Mouse (Mus musculus) liver, embryonic 16.5 days (tissue): ENCODE measurements around the gene Krt20. TPM values are rescaled to one million over a fixed set of nuclear protein-coding genes. Genes with fewer than 3 reads are reported as not detected.

Experiments
- ATAC-seq: fragments of 200-750 bp; cut with Nextera tagmentation; 2 replicates; pipeline ENCODE4 v1.8.0; 2017; ENCODE audit warnings: low read depth, mild to moderate bottlenecking, moderate number of reproducible peaks, moderate library complexity
- H3K27ac ChIP-seq: fragments of 300-500 bp; sonication (generic); 2 replicates; pipeline ENCODE4 v1.5.1; 2014; ENCODE audit warnings: mild to moderate bottlenecking, low read length
- H3K27me3 ChIP-seq: fragments of 300-500 bp; sonication (generic); 2 replicates; pipeline ENCODE4 v1.6.1; 2014; ENCODE audit warnings: low read depth, low read length, mixed read lengths; ENCODE audit not compliant: control insufficient read depth, insufficient read depth
- H3K36me3 ChIP-seq: fragments of 300-500 bp; sonication (generic); 2 replicates; pipeline ENCODE4 v1.6.1; 2014; ENCODE audit warnings: mild to moderate bottlenecking; ENCODE audit not compliant: control insufficient read depth, insufficient read depth
- H3K4me1 ChIP-seq: fragments of 300-500 bp; sonication (generic); 2 replicates; pipeline ENCODE4 v1.6.1; 2014; ENCODE audit warnings: low read depth, low read length, mixed read lengths; ENCODE audit not compliant: control insufficient read depth
- H3K4me2 ChIP-seq: fragments of 300-500 bp; sonication (generic); 2 replicates; pipeline ENCODE4 v1.6.1; 2014; ENCODE audit warnings: low read depth, low read length, mixed read lengths
- H3K4me3 ChIP-seq: fragments of 300-500 bp; sonication (generic); 2 replicates; pipeline ENCODE4 v1.5.1; 2014; ENCODE audit warnings: low read depth, mild to moderate bottlenecking, low read length
- H3K9ac ChIP-seq: fragments of 300-500 bp; sonication (generic); 2 replicates; pipeline ENCODE4 v1.6.1; 2014; ENCODE audit warnings: low read depth, low read length
- H3K9me3 ChIP-seq: fragments of 300-500 bp; sonication (generic); replicated peaks from 2 replicates; pipeline ENCODE4 v1.6.1; 2016; ENCODE audit warnings: low read length; ENCODE audit not compliant: control insufficient read depth
- WGBS: fragments of 180-500 bp; shearing (Covaris S2); extraction: QIAGEN DNeasy Blood & Tissue Kit; methylation state at CpG from one replicate; pipeline ENCODE4 v1.1.7; 2014; ENCODE audit not compliant: insufficient replicate concordance; 5-methylcytosine and 5-hydroxymethylcytosine counted together
- polyA plus RNA-seq: library from polyadenylated mRNA; unstranded; fragments of >200 nt; fragmentation: Nextera tagmentation; extraction: Ambion mirVana; gene quantifications from 2 replicates; pipeline ENCODE4 v1.2.1, GENCODE M21; 2015

Krt20 gene
- polyA plus RNA-seq, 1 experiment from 2014 or later = 34.8 TPM

DNA sequence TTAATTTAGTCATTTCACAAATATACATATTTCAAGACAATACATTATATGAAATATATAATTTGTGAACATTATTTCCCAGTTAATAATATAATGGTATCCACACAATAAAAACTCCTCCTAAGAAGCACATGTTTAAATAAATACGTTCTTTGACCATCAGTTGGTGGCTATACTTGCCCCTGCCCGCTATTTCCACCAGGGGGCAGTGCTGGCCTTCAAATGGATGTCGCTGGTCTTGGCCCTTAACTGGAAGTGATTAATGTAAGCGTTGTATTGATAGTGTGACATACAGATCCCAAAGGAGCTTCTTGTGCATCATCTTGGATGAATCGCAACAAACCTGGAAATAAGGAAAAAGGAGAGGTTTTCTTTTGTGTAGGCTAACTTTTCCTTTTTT lies 58.4 kb downstream of the Krt20 start:
- Histone ChIP-seq H3K9ac (no peak overlapping the region), H3K27me3 (no peaks in the 10 kb centered on the region), H3K4me3 (no peak overlapping the region), H3K4me1 (no peaks in the 10 kb centered on the region), H3K4me2 (no peak overlapping the region), H3K9me3 (no peaks in the 10 kb centered on the region), H3K27ac (no peak overlapping the region), H3K36me3 (no peaks in the 10 kb centered on the region)
- 9% methylated on average over 5 of the region's 5 CpGs for WGBS
- ATAC-seq = no peak

Other genes starting within 250 kb of the Krt20 start
- 62.3 and 66.5 TPM in 2 replicates for gene Smarce1, start 207.1 kb downstream of the Krt20 start, polyA plus RNA-seq
- 0.13 and 0.31 TPM in 2 replicates for gene Krt222, start 194.1 kb downstream of the Krt20 start, polyA plus RNA-seq
- not detected in 2 replicates for gene Krt24, start 152.9 kb downstream of the Krt20 start, polyA plus RNA-seq
- not detected in 2 replicates for gene Krt25, start 115.2 kb downstream of the Krt20 start, polyA plus RNA-seq
- not detected in 2 replicates for gene Krt26, start 100.2 kb downstream of the Krt20 start, polyA plus RNA-seq
- gene Krt27, start 87.0 kb downstream of the Krt20 start, polyA plus RNA-seq = not detected in 2 replicates
- 0.06 TPM in 1 of 2 replicates, not detected in the other for gene Krt28, start 63.2 kb downstream of the Krt20 start, polyA plus RNA-seq
- gene Krt10, start 48.8 kb downstream of the Krt20 start, polyA plus RNA-seq = 2.9 and 3.0 TPM in 2 replicates
- 0.05 TPM in 1 of 2 replicates, not detected in the other for gene Krt12, start 15.9 kb downstream of the Krt20 start, polyA plus RNA-seq
- gene Krt23, start 55.0 kb upstream of the Krt20 start, polyA plus RNA-seq = 1.4 and 1.5 TPM in 2 replicates
- gene Krt39, start 83.2 kb upstream of the Krt20 start, polyA plus RNA-seq = not detected in 2 replicates
- not detected in 2 replicates for gene Krt40, start 105.0 kb upstream of the Krt20 start, polyA plus RNA-seq
- not detected in 2 replicates for gene Krtap3-3, start 112.7 kb upstream of the Krt20 start, polyA plus RNA-seq
- not detected in 2 replicates for gene Krtap3-2, start 118.7 kb upstream of the Krt20 start, polyA plus RNA-seq
- gene Gm11939, start 121.3 kb upstream of the Krt20 start, polyA plus RNA-seq = not detected in 2 replicates
- not detected in 2 replicates for gene Krtap3-1, start 128.5 kb upstream of the Krt20 start, polyA plus RNA-seq
- gene Krtap1-5, start 142.9 kb upstream of the Krt20 start, polyA plus RNA-seq = not detected in 2 replicates
- not detected in 2 replicates for gene Krtap1-4, start 145.5 kb upstream of the Krt20 start, polyA plus RNA-seq
- gene Krtap1-3, start 153.2 kb upstream of the Krt20 start, polyA plus RNA-seq = not detected in 2 replicates
- not detected in 2 replicates for gene Krtap9-3, start 160.0 kb upstream of the Krt20 start, polyA plus RNA-seq
- gene Gm11938, start 165.2 kb upstream of the Krt20 start, polyA plus RNA-seq = not detected in 2 replicates
- gene Gm11937, start 172.0 kb upstream of the Krt20 start, polyA plus RNA-seq = not detected in 2 replicates
- gene Krtap2-4, start 176.7 kb upstream of the Krt20 start, polyA plus RNA-seq = not detected in 2 replicates
- not detected in 2 replicates for gene Gm11562, start 182.3 kb upstream of the Krt20 start, polyA plus RNA-seq
- not detected in 2 replicates for gene Krtap4-1, start 190.1 kb upstream of the Krt20 start, polyA plus RNA-seq
- not detected in 2 replicates for gene Krtap4-2, start 196.9 kb upstream of the Krt20 start, polyA plus RNA-seq
- not detected in 2 replicates for gene Krtap4-7, start 205.9 kb upstream of the Krt20 start, polyA plus RNA-seq
- not detected in 2 replicates for gene Gm11555, start 212.1 kb upstream of the Krt20 start, polyA plus RNA-seq
- gene Gm11563, start 220.8 kb upstream of the Krt20 start, polyA plus RNA-seq = not detected in 2 replicates
- not detected in 2 replicates for gene Krtap4-6, start 227.8 kb upstream of the Krt20 start, polyA plus RNA-seq